Mouse (Mus musculus) frontal cortex, postnatal 10 days (tissue): ENCODE results near the gene Sema4b.

Experiments
- DNase-seq, 2 experiments: peaks; one replicate each; pipeline ENCODE4 v3.0.0; 2022; ENCODE audit warnings: low spot score in 2 of 2, mixed read lengths in 1 of 2

Sema4b gene

GRCm38 (mm10) chr7:80177438-80177837 is 9.2 kb upstream of the Sema4b start:
- no peak for DNase-seq

GRCm38 (mm10) chr7:80178037-80178729 is 8.5 kb upstream of the Sema4b start:
- DNase-seq, result no peak

GRCm38 (mm10) chr7:80179327-80179726 is 7.3 kb upstream of the Sema4b start:
- DNase-seq, result no peak

GRCm38 (mm10) chr7:80179790-80180189 is 6.9 kb upstream of the Sema4b start:
- DNase-seq, result no peak

GRCm38 (mm10) chr7:80180202-80180601 is 6.4 kb upstream of the Sema4b start:
- DNase-seq, result no peak

- no peak for DNase-seq
Measured at GRCm38 (mm10) chr7:80181078-80181477, 5.6 kb upstream of the Sema4b start.

GRCm38 (mm10) chr7:80182139-80182538 is 4.5 kb upstream of the Sema4b start:
- no peak for DNase-seq

GRCm38 (mm10) chr7:80183466-80183865 is 3.2 kb upstream of the Sema4b start:
- no peak for DNase-seq

GRCm38 (mm10) chr7:80183969-80184368 is 2.7 kb upstream of the Sema4b start:
- DNase-seq, result no peak

- DNase-seq, result no peak
Measured at GRCm38 (mm10) chr7:80184551-80184950, 2.1 kb upstream of the Sema4b start.

GRCm38 (mm10) chr7:80184968-80185367 is 1.7 kb upstream of the Sema4b start:
- no peak for DNase-seq

GRCm38 (mm10) chr7:80186021-80186420 is 620 bp upstream of the Sema4b start:
- no peak for DNase-seq

- DNase-seq, result no peak
Measured at GRCm38 (mm10) chr7:80187501-80187900, 860 bp downstream of the Sema4b start.

- DNase-seq, result no peak
Measured at GRCm38 (mm10) chr7:80188579-80189125, 2.0 kb downstream of the Sema4b start.

GRCm38 (mm10) chr7:80189147-80189933 is 2.7 kb downstream of the Sema4b start:
- DNase-seq, result no peak

GRCm38 (mm10) chr7:80191455-80191854 is 4.8 kb downstream of the Sema4b start:
- DNase-seq, result no peak

GRCm38 (mm10) chr7:80192226-80193061 is 5.8 kb downstream of the Sema4b start:
- DNase-seq, result peak; percentile 78 to 81

GRCm38 (mm10) chr7:80193941-80194739 is 7.5 kb downstream of the Sema4b start:
- DNase-seq, result no peak

GRCm38 (mm10) chr7:80195146-80195545 is 8.5 kb downstream of the Sema4b start:
- no peak for DNase-seq

GRCm38 (mm10) chr7:80195576-80196263 is 9.1 kb downstream of the Sema4b start:
- no peak for DNase-seq

GRCm38 (mm10) chr7:80197371-80197770 is 10.7 kb downstream of the Sema4b start:
- no peak for DNase-seq
